Mouse (Mus musculus) Patski (cell line): ENCODE measurements around the gene Zfp281. TPM values are rescaled to one million over a fixed set of nuclear protein-coding genes. Genes with fewer than 3 reads are reported as not detected.
A peak's percentile ranks its signal among the peaks of the same experiment; 100 is the strongest.

ENCODE experiments used
- ATAC-seq: fragments of 100-300 bp; one replicate; pipeline ENCODE4 v1.8.0; 2021
- CTCF ChIA-PET: fragments of 350-600 bp; sonication (Branson Sonifier 250); formaldehyde crosslinking; loops from one replicate; lab custom pipeline; 2022; ENCODE audit warnings: inconsistent platforms; lab: Charles Lee
- POLR2A ChIA-PET: fragments of 350-600 bp; sonication (Branson Sonifier 250); formaldehyde crosslinking; loops from one replicate; lab custom pipeline; 2022; ENCODE audit warnings: antibody characterized with exemption, inconsistent platforms; lab: Charles Lee
- DNase-seq: peaks from one replicate; pipeline ENCODE4 v3.0.0-alpha.2; 2011; ENCODE audit warnings: low read depth, low spot score
- H3K27me3 ChIP-seq: fragments of 371-371 bp; one replicate; pipeline ENCODE4 v1.5.1; 2021
- CTCF ChIP-seq: fragments of 100-300 bp; IDR thresholded peaks from one replicate; pipeline ENCODE4 v1.5.1; 2021
- in situ Hi-C: fragments of 300-500 bp; cut with MboI; formaldehyde crosslinking; loops from 3 replicates; pipeline ENCODE4 v1.11.1; 2018; ENCODE audit warnings: low pct_unique_long_range_greater_than_20kb, mixed read lengths
- polyA plus RNA-seq: library from polyadenylated mRNA; unstranded; gene quantifications from one replicate; pipeline ENCODE4 v1.2.3, GENCODE M21; 2021

Zfp281 gene
- polyA plus RNA-seq, result 32.1 TPM

GRCm38 (mm10) chr1:136624146-136625018, at the start of gene Zfp281:
Zfp281 (plus strand) TSS chr1:136624901.
- in situ Hi-C loops, result loop anchor here (5.0 kb wide), 1 partner anchor 63 kb away; no protein-coding TSS in a partner anchor
- peak; percentile 93 for ATAC-seq
- TF ChIP-seq CTCF, result no peak
- peak; percentile 66 for DNase-seq
- ChIA-PET CTCF (interaction anchor here (0.6 kb wide), 1 partner anchor 73 kb away, joined by 3 read pairs; no protein-coding TSS in a partner anchor), POLR2A (interaction anchor here (1.0 to 1.6 kb wide), 2 partner anchors 11 to 38 kb away, joined by 4 to 6 read pairs; no protein-coding TSS in a partner anchor)
- H3K27me3 ChIP-seq, result no peaks in the 10 kb centered on the region

- TF ChIP-seq CTCF, result no peak
- in situ Hi-C loops, result no loop called here
- ChIA-PET POLR2A (interaction anchor here (0.7 kb wide), 1 partner anchor 203 kb away, joined by 4 read pairs; no protein-coding TSS in a partner anchor), CTCF (interaction anchor here (1.5 kb wide), 1 partner anchor 11 kb away, joined by 3 read pairs; no protein-coding TSS in a partner anchor)
- no peaks in the 10 kb centered on the region for H3K27me3 ChIP-seq
- ATAC-seq, result no peak
- DNase-seq, result no peak
Measured at GRCm38 (mm10) chr1:136577890-136578663, 46.6 kb upstream of the Zfp281 start.

GRCm38 (mm10) chr1:136579360-136579759, 45.3 kb upstream of the Zfp281 start:
- no peak for TF ChIP-seq CTCF

DNA sequence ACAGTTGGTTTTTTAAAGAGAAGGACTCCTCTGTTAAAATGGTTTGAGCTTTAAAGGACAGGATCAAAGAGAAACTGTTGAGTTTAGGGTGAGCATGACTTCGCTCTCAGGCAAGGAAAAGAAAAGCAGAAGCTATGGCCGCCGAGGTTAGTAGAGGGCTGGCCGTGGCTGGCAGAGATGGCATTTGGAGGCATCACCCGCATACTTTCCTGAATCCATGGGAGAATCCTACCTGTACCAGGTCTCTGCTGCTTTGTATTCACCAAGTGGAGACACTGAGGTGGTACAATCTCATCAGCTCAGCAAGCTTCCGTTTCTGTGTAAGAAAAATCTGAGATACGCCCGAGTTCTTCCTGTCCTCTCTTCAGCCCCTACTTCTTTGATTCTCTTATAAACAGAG, 44.4 kb upstream of the Zfp281 start:
- no peak for TF ChIP-seq CTCF
- ATAC-seq, result no peak
- ChIA-PET CTCF (interaction anchor here (0.7 to 1.0 kb wide), 2 partner anchors 8 to 11 kb away, joined by 3 to 4 read pairs; no protein-coding TSS in a partner anchor), POLR2A (interaction anchor here (0.6 kb wide), 1 partner anchor 1100 kb away, joined by 8 read pairs; no protein-coding TSS in a partner anchor)
- in situ Hi-C loops, result no loop called here
- no peak for DNase-seq
- no peaks in the 10 kb centered on the region for H3K27me3 ChIP-seq

More at GRCm38 (mm10) chr1:136579360-136579759, 45.3 kb upstream of the Zfp281 start:
- H3K27me3 ChIP-seq, result no peaks in the 10 kb centered on the region
- CTCF ChIA-PET, result no interaction called here
- ATAC-seq, result no peak
- no peak for DNase-seq
- in situ Hi-C loops, result no loop called here
- POLR2A ChIA-PET, result interaction anchor here (0.6 kb wide), 1 partner anchor 54 kb away, joined by 3 read pairs; no protein-coding TSS in a partner anchor

- CTCF ChIA-PET, result interaction anchor here (1.0 kb wide), 1 partner anchor 17 kb away, joined by 3 read pairs; no protein-coding TSS in a partner anchor
- in situ Hi-C loops, result no loop called here
- DNase-seq, result no peak
- no peaks in the 10 kb centered on the region for H3K27me3 ChIP-seq
- TF ChIP-seq CTCF, result no peak
- no peak for ATAC-seq
- POLR2A ChIA-PET, result no interaction called here
Measured at GRCm38 (mm10) chr1:136581841-136582240, 42.9 kb upstream of the Zfp281 start.

GRCm38 (mm10) chr1:136587761-136588405, 36.8 kb upstream of the Zfp281 start:
- TF ChIP-seq CTCF, result no peak
- peaks cover 5% of the 10 kb centered on the region for H3K27me3 ChIP-seq
- DNase-seq, result no peak
- in situ Hi-C loops, result no loop called here
- POLR2A ChIA-PET, result no interaction called here
- CTCF ChIA-PET, result interaction anchor here (1.4 kb wide), 1 partner anchor 32 kb away, joined by 3 read pairs; no protein-coding TSS in a partner anchor
- no peak for ATAC-seq

- TF ChIP-seq CTCF, result no peak
- CTCF ChIA-PET, result interaction anchor here (1.0 to 1.2 kb wide), 3 partner anchors 11 to 22 kb away, joined by 3 read pairs; no protein-coding TSS in a partner anchor
- DNase-seq, result no peak
- no peak for ATAC-seq
- H3K27me3 ChIP-seq, result peaks cover 5% of the 10 kb centered on the region
- in situ Hi-C loops, result no loop called here
- POLR2A ChIA-PET, result no interaction called here
Measured at GRCm38 (mm10) chr1:136588908-136589307, 35.8 kb upstream of the Zfp281 start.

GRCm38 (mm10) chr1:136592741-136593140, 32.0 kb upstream of the Zfp281 start:
- no peak for TF ChIP-seq CTCF
- POLR2A ChIA-PET, result no interaction called here
- CTCF ChIA-PET, result no interaction called here
- H3K27me3 ChIP-seq, result peaks cover 5% of the 10 kb centered on the region
- DNase-seq (no peak), ATAC-seq (no peak)
- in situ Hi-C loops, result no loop called here

GRCm38 (mm10) chr1:136594235-136594850, 30.4 kb upstream of the Zfp281 start:
- H3K27me3 ChIP-seq, result peaks cover 5% of the 10 kb centered on the region
- ATAC-seq, result no peak
- ChIA-PET CTCF (no interaction called here), POLR2A (no interaction called here)
- in situ Hi-C loops, result no loop called here
- TF ChIP-seq CTCF, result no peak
- no peak for DNase-seq
